Mouse (Mus musculus) limb, embryonic 11.5 days (tissue): ENCODE results near the gene Cmtr1. TPM values are rescaled to one million over a fixed set of nuclear protein-coding genes. Genes with fewer than 3 reads are reported as not detected.

Experiments
- ATAC-seq: fragments of 200-750 bp; cut with Nextera tagmentation; 2 replicates; pipeline ENCODE4 v1.8.0; 2017; ENCODE audit warnings: low read depth; ENCODE audit not compliant: insufficient number of reproducible peaks, low FRiP score, low TSS enrichment
- DNase-seq: peaks from one replicate; pipeline ENCODE4 v3.0.0-alpha.2; 2015; ENCODE audit warnings: low spot score
- H3K27ac ChIP-seq: fragments of 300-500 bp; sonication (generic); replicated peaks from 2 replicates; pipeline ENCODE4 v1.5.1; 2014; ENCODE audit warnings: low read depth, mild to moderate bottlenecking, low read length
- H3K27me3 ChIP-seq: fragments of 300-500 bp; sonication (generic); 2 replicates; pipeline ENCODE4 v1.6.1; 2014; ENCODE audit warnings: mild to moderate bottlenecking, low read length, mixed read lengths; ENCODE audit not compliant: control insufficient read depth, insufficient read depth
- H3K36me3 ChIP-seq: fragments of 300-500 bp; sonication (generic); 2 replicates; pipeline ENCODE4 v1.6.1; 2014; ENCODE audit warnings: mild to moderate bottlenecking, low read length, moderate library complexity, mixed read lengths; ENCODE audit not compliant: control insufficient read depth, insufficient read depth
- H3K4me1 ChIP-seq: fragments of 300-500 bp; sonication (generic); 2 replicates; pipeline ENCODE4 v1.6.1; 2014; ENCODE audit warnings: low read length, mixed read lengths; ENCODE audit not compliant: control insufficient read depth, insufficient read depth
- H3K4me2 ChIP-seq: fragments of 300-500 bp; sonication (generic); 2 replicates; pipeline ENCODE4 v1.6.1; 2014; ENCODE audit warnings: low read depth, mild to moderate bottlenecking, moderate library complexity; ENCODE audit not compliant: severe bottlenecking
- H3K4me3 ChIP-seq: fragments of 300-500 bp; sonication (generic); 2 replicates; pipeline ENCODE4 v1.5.1; 2014; ENCODE audit warnings: low read depth, low read length
- H3K9ac ChIP-seq: fragments of 300-500 bp; sonication (generic); 2 replicates; pipeline ENCODE4 v1.6.1; 2014; ENCODE audit warnings: mild to moderate bottlenecking, low read length
- H3K9me3 ChIP-seq: fragments of 300-500 bp; sonication (generic); 2 replicates; pipeline ENCODE4 v1.6.1; 2016; ENCODE audit warnings: low read length; ENCODE audit not compliant: control insufficient read depth
- WGBS: fragments of 180-500 bp; shearing (Covaris S2); extraction: QIAGEN DNeasy Blood & Tissue Kit; methylation state at CpG from one replicate; pipeline ENCODE4 v1.1.7; 2014; 5-methylcytosine and 5-hydroxymethylcytosine counted together
- polyA plus RNA-seq: library from polyadenylated mRNA; unstranded; fragments of >200 nt; fragmentation: Nextera tagmentation; extraction: Ambion mirVana; gene quantifications from 2 replicates; pipeline ENCODE4 v1.2.1, GENCODE M21; 2014

Gene Cmtr1
- polyA plus RNA-seq, 1 experiment from 2014 or later = 117 TPM

GRCm38 (mm10) chr17:29628946-29629345 lies 31.4 kb upstream of the Cmtr1 start:
- no peaks in the 10 kb centered on the region for H3K9me3 ChIP-seq
- ATAC-seq (no peak), DNase-seq (no peak)
- no peak overlapping the region for H3K9ac ChIP-seq
- H3K36me3 ChIP-seq = peaks cover 29% of the 10 kb centered on the region
- H3K27ac ChIP-seq = no peak overlapping the region
- H3K4me2 ChIP-seq = no peak overlapping the region
- no peak overlapping the region for H3K4me3 ChIP-seq
- no peaks in the 10 kb centered on the region for H3K27me3 ChIP-seq
- H3K4me1 ChIP-seq = no peaks in the 10 kb centered on the region
- WGBS = 86% methylated on average over 5 of the region's 5 CpGs

GRCm38 (mm10) chr17:29629620-29630019 lies 30.8 kb upstream of the Cmtr1 start:
- Histone ChIP-seq H3K36me3 (peaks cover 33% of the 10 kb centered on the region), H3K4me1 (no peaks in the 10 kb centered on the region), H3K9me3 (no peaks in the 10 kb centered on the region), H3K9ac (no peak overlapping the region), H3K4me2 (no peak overlapping the region), H3K27ac (no peak overlapping the region), H3K4me3 (no peak overlapping the region), H3K27me3 (no peaks in the 10 kb centered on the region)
- whole genome bisulfite sequencing = 83% methylated on average over 5 of the region's 5 CpGs
- ATAC-seq (no peak), DNase-seq (no peak)

GRCm38 (mm10) chr17:29632312-29632711 lies 28.1 kb upstream of the Cmtr1 start:
- Histone ChIP-seq H3K36me3 (peaks cover 30% of the 10 kb centered on the region), H3K4me2 (no peak overlapping the region), H3K9ac (no peak overlapping the region), H3K4me1 (no peaks in the 10 kb centered on the region), H3K27me3 (no peaks in the 10 kb centered on the region), H3K9me3 (no peaks in the 10 kb centered on the region), H3K27ac (no peak overlapping the region), H3K4me3 (no peak overlapping the region)
- 96% methylated on average over 11 of the region's 11 CpGs for WGBS
- no peak for DNase-seq
- no peak for ATAC-seq

GRCm38 (mm10) chr17:29635492-29635891 lies 24.9 kb upstream of the Cmtr1 start:
- no peaks in the 10 kb centered on the region for H3K4me1 ChIP-seq
- WGBS = 93% methylated on average over 8 of the region's 8 CpGs
- H3K36me3 ChIP-seq = peaks cover 27% of the 10 kb centered on the region
- H3K4me2 ChIP-seq = no peak overlapping the region
- no peak for ATAC-seq
- H3K4me3 ChIP-seq = no peak overlapping the region
- no peak overlapping the region for H3K9ac ChIP-seq
- H3K9me3 ChIP-seq = no peaks in the 10 kb centered on the region
- H3K27me3 ChIP-seq = no peaks in the 10 kb centered on the region
- no peak overlapping the region for H3K27ac ChIP-seq
- no peak for DNase-seq

- no peak overlapping the region for H3K9ac ChIP-seq
- no peaks in the 10 kb centered on the region for H3K27me3 ChIP-seq
- no peaks in the 10 kb centered on the region for H3K9me3 ChIP-seq
- DNase-seq = peak; percentile 39
- no peak overlapping the region for H3K4me2 ChIP-seq
- no peak overlapping the region for H3K27ac ChIP-seq
- peaks cover 33% of the 10 kb centered on the region for H3K36me3 ChIP-seq
- WGBS = 72% methylated on average over 5 of the region's 5 CpGs
- no peaks in the 10 kb centered on the region for H3K4me1 ChIP-seq
- ATAC-seq = no peak
- no peak overlapping the region for H3K4me3 ChIP-seq
Measured at GRCm38 (mm10) chr17:29636118-29636517, 24.3 kb upstream of the Cmtr1 start.

GRCm38 (mm10) chr17:29637377-29637776 lies 23.0 kb upstream of the Cmtr1 start:
- H3K4me2 ChIP-seq = no peak overlapping the region
- no peaks in the 10 kb centered on the region for H3K9me3 ChIP-seq
- H3K4me1 ChIP-seq = no peaks in the 10 kb centered on the region
- H3K4me3 ChIP-seq = no peak overlapping the region
- no peaks in the 10 kb centered on the region for H3K27me3 ChIP-seq
- WGBS = 96% methylated on average over 4 of the region's 4 CpGs
- DNase-seq = no peak
- H3K9ac ChIP-seq = no peak overlapping the region
- peaks cover 36% of the 10 kb centered on the region for H3K36me3 ChIP-seq
- ATAC-seq = no peak
- H3K27ac ChIP-seq = no peak overlapping the region

GRCm38 (mm10) chr17:29637895-29638294 lies 22.5 kb upstream of the Cmtr1 start:
- WGBS = 83% methylated on average over 8 of the region's 8 CpGs
- no peak overlapping the region for H3K4me3 ChIP-seq
- peaks cover 34% of the 10 kb centered on the region for H3K36me3 ChIP-seq
- no peaks in the 10 kb centered on the region for H3K4me1 ChIP-seq
- H3K27ac ChIP-seq = no peak overlapping the region
- H3K4me2 ChIP-seq = no peak overlapping the region
- DNase-seq = no peak
- H3K9me3 ChIP-seq = no peaks in the 10 kb centered on the region
- H3K9ac ChIP-seq = no peak overlapping the region
- H3K27me3 ChIP-seq = no peaks in the 10 kb centered on the region
- no peak for ATAC-seq

- no peak overlapping the region for H3K4me2 ChIP-seq
- 92% methylated on average over 11 of the region's 11 CpGs for WGBS
- ATAC-seq (no peak), DNase-seq (no peak)
- H3K4me1 ChIP-seq = no peaks in the 10 kb centered on the region
- peaks cover 24% of the 10 kb centered on the region; the same call in 1 of the 2 replicates for H3K36me3 ChIP-seq
- H3K9me3 ChIP-seq = no peaks in the 10 kb centered on the region
- H3K4me3 ChIP-seq = no peak overlapping the region
- no peak overlapping the region for H3K27ac ChIP-seq
- no peak overlapping the region for H3K9ac ChIP-seq
- H3K27me3 ChIP-seq = no peaks in the 10 kb centered on the region
Measured at GRCm38 (mm10) chr17:29640971-29641370, 19.4 kb upstream of the Cmtr1 start.

GRCm38 (mm10) chr17:29642219-29642618 lies 18.2 kb upstream of the Cmtr1 start:
- H3K9ac ChIP-seq = no peak overlapping the region
- H3K27ac ChIP-seq = no peak overlapping the region
- ATAC-seq = no peak
- no peaks in the 10 kb centered on the region for H3K9me3 ChIP-seq
- no peaks in the 10 kb centered on the region for H3K27me3 ChIP-seq
- DNase-seq = no peak
- peaks cover 23% of the 10 kb centered on the region; the same call in 1 of the 2 replicates for H3K36me3 ChIP-seq
- H3K4me2 ChIP-seq = no peak overlapping the region
- H3K4me1 ChIP-seq = no peaks in the 10 kb centered on the region
- 70% methylated on average over 3 of the region's 3 CpGs for WGBS
- no peak overlapping the region for H3K4me3 ChIP-seq
